Mouse (Mus musculus) heart, postnatal 0 days (tissue): ENCODE data around the gene Gm38394.

ENCODE experiments used
- CTCF ChIP-seq: IDR thresholded peaks from 2 replicates; pipeline ENCODE4 v1.5.1; 2016; ENCODE audit warnings: antibody characterized with exemption, control low read depth, low read depth
- EP300 ChIP-seq: IDR thresholded peaks from 2 replicates; pipeline ENCODE4 v1.6.1; 2016; ENCODE audit warnings: antibody characterized with exemption, low read depth

- TF ChIP-seq CTCF (no peak), EP300 (no peak)
Observed at GRCm38 (mm10) chr1:133618311-133618710, 42.8 kb downstream of the Gm38394 start.
